Mouse (Mus musculus): ENCODE measurements around the gene Omd.

Gene Omd

DNA sequence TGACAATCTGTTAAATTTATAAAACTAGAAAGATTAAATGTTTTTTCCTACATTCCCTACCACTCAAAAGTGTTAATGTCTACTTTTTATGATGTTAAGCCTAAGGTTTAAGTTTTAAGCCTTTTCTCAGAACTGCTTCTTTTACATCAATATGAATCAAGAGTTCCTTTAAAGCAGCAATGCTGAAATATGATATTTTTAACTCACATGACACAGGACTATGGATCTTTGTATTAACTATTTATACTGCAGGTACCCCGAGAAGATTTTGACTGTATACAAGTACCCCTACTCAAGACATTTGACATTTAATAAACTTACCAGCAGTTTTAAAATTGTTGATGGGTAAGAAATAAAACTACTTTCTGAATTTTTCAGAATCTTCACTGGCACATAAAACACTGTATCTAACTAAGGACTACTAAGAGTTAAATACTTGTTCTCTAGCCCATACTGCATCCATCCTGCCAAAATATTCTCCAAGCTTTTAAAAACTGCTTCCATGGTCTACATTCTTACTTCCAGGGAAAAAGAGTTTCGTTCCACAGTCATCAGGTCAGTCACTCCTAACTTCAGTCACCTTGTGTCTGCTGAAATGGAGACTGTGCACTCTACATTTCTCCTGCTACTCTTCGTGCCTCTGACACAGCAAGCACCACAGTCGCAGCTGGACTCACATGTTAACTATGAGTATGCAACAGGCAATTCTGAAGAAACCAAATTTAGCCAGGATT is 26.5 kb downstream of the Omd start:
- in situ Hi-C loops (cut with MboI, MseI), result no loop called here

DNA sequence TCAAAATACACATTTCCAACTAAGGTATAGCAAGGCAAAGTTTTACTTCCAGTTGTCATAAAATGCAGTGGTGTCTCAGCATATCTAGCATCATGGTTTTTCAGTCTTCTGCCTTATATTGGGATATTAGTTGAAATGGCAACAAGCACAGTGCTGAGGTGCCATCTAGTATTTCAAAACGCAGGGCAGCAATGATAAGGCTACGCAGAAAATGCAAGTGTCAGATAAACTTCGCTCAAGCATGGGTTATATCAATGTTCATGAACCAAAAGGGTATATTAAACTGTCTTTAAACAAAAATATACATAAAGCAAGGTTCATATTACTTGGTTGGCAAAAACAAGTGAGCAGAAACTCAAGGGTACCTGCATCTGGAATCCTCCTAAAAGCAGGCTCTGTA is 34.8 kb downstream of the Omd start:
- in situ Hi-C loops (cut with MboI, MseI), result no loop called here

- in situ Hi-C loops (cut with MboI, MseI), result no loop called here
Measured at GRCm38 (mm10) chr13:49618365-49618764, 36.1 kb downstream of the Omd start.

DNA sequence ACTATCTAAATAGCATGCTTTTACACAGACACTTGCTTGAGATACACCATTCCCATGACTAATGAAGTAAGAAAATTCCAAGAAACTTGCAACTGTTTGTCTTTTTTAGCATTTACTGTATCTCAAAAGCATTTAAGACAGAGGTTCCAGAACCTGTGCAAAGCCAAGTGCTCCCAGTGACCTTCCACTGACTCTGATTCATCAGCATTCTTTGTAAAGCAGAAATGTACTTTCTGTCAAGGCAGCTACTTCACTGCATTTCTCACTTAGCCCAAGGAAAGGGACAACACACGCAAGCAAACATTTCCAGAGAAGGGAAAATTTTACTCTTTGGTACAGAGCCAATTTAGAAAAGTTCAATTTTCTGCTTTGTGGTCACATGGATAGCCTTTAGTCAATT is 41.0 kb downstream of the Omd start:
- in situ Hi-C loops (cut with MboI, MseI), result no loop called here

DNA sequence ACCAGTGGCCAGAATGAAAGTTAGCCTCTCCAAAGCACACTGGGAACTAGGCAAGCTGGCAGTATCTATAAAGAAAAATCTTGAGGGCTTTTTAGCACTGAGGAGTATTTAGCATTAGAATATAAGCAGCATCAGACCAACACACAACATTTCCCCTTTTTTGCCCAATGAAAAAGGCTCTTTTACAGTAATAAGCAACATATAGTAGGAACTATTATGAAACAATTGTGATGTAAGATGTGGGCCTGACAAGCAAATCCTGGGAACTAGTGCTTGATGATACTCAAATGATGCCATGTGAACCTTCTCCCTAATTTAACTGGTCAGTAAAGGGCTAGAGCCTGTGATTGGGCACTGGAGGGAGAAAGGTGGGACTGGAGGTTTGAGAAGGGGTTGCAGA is 45.9 kb downstream of the Omd start:
- in situ Hi-C loops (cut with MboI, MseI), result no loop called here

- in situ Hi-C loops (cut with MboI, MseI), result no loop called here
Measured at GRCm38 (mm10) chr13:49629076-49629475, 46.8 kb downstream of the Omd start.

DNA sequence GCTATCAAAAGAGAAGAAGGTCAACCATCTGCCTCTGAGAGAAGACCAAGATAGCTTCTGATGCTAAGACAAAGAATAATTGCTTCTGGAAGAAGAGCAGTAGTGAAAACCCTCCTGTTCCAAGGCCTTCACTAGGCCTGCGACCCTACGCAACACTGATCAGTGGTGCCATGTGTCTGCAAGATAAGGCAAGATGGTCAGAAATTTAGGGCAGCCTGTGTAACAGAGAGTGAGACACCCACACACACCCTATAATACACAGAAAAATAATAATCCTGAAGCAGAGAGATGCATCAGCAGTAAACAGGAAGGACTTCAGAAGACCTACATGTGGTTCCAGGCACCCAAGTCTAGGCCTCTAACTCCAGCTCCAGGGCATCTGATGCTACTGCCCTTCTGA is 57.7 kb downstream of the Omd start:
- in situ Hi-C loops (cut with MboI, MseI), result loop anchor here (5.0 kb wide), 1 partner anchor 73 kb away; no protein-coding TSS in a partner anchor
